Mouse (Mus musculus) left cerebral cortex, postnatal 36 days (tissue): ENCODE data around the gene Fez2. TPM values are rescaled to one million over a fixed set of nuclear protein-coding genes. Genes with fewer than 3 reads are reported as not detected.

Experiments
- DNase-seq, 2 experiments: peaks; one replicate each; pipeline ENCODE4 v3.0.0; 2021 to 2022; ENCODE audit warnings: low spot score in 2 of 2, mixed read lengths in 1 of 2
- intact Hi-C: fragments of 180-260 bp; cut with DNase I; formaldehyde crosslinking; loops from one replicate; pipeline ENCODE4 v1.15.1; 2025
- total RNA-seq, 2 experiments: library from RNA; stranded (reverse); gene quantifications; 2 replicates each; pipeline ENCODE4 v1.2.3; 2021

The Fez2 gene
- total RNA-seq = 10 to 100 TPM; 33.1 to 38.4 TPM

DNA sequence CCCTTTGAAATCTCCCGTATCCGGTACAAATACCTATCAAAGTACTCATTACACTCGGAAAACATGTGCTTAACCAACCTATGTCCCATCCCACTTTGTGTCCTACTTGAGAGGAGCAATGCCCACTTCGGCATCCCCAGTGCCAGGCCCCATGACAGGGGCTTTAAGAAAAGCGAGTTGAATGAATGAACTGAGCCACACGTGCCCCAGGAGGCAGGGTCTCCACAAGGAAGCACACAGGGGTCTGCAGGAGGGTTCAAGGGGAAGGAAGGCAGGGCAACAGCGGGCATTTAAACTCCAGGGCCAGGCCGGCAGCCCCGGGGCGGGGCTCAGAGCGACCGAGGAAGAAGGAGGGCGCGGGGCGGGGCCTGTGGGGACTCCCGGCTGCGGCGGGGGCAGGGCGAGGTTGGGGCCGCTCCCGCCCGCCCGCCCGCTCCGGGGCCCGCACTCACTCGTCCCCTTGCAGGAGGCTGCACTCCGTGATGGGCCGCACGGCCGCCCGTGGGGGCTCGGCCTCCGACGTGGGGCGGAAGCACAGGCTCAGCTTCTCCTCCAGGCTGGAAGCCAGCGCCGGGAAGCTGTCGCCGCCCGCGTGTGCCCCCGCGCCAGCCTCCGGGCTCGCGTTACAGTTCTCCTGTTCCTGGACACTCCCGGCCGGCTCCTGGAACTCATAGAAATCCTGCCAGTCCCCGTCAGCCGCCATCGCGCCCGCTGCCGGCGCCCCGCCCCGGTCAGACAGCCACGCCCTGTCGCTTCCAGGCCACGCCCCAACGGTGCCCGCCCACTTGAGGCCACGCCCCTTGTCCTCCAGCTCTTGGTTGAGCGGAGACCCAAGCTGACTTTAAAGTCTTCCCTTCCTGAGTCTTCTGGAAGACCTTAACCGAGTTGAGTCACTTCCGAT is at the start of gene Fez2:
TSS of gene Fez2 (minus strand) at position 772 of the 901 bp plus-strand sequence.
- DNase-seq = peak; percentile 88 to 90
- intact Hi-C loops = no loop called here

DNA sequence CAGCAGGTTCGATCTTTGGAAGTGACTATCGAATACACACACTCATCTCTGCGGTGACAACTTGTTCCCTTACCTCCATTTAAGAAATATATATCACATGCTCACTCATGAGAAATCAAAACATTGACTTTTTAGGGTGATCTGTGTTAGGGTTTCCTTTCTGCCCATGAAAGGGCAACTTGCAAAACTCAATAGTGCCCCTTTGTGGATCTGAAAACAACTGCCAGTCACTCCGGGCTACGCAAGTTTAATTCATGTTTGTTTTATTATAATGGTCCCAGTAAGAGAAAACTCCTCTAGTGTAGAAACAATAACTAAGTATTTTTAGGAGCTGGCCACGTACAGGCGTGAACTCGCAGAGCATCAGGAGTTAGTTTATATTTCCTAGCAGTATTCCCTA is 47.5 kb upstream of the Fez2 start:
- no peak for DNase-seq
- intact Hi-C loops = no loop called here

DNA sequence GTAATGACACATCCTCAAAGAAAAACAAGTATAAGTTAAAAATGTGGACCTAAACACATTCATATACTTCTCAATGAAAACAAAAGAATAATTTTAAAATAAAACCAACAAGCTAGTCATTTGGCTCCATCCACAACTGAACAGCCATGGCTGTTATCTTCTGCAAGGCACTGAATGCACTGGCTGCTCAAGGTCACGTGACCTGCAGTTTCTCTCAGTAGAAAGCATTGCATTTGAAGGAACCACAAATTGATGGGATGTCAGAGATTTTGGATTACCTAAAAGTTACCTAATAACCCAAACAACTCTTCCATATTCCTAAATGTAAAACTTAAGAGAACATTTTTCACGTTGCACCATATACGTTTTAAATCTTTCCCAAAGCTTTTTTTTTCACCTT is 47.1 kb upstream of the Fez2 start:
- intact Hi-C loops = no loop called here
- no peak for DNase-seq

DNA sequence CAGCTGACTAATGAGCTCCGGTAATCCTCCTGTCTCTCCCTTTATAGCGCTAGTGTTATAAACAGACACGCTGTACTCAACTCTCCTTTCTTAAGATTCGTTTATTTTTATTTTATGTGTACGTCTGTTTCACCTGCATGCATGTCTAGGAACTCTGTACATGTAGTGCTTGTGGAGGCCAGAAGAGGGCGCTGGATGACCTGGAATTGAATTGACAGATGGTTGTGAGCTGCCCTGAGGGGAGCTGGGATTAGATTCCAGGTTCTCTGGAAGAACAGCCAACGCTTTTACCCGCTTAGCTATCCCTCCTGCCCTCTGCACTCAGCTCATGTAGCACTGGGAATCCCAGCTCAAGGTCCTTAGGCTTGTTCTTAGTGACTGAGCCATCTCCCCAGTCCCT is 42.2 kb upstream of the Fez2 start:
- intact Hi-C loops = no loop called here
- DNase-seq = no peak

DNA sequence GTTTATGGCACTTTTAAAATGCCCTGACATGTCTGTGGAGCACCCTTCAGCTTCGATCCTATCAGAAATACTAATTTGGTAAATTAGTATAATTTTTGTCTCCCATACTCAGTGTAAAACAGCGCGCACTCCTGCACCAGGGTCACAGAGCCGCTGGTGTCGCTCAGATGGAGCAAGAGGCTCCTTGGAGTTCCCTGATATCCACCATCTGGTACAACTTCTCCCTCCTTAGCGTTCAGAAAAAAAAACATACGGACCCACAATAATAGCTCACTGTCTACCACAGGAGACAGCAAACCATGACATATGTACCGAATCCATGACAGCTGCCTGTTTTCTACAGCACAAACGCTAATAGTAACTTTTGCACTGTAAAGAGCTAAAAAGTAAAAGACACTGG is 37.6 kb upstream of the Fez2 start:
- intact Hi-C loops = no loop called here
- DNase-seq = no peak

DNA sequence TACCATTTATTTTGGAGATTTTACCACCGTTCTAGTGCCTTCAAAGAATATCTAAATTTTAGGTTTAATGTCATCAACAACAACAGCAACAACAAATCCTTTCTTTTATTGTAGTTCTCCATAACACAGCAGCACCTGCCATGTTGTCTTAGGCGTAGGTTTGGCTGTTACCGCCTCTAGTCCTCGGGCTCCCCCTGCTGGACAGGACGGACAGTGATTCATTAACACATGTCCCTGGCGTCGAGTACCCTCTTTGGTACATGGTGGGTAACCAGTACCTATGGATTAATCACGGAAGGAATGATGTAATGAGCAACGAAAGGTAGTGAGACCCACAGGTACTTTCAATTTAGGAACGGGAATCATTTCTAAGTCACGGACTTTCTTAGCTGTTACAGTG is 37.2 kb upstream of the Fez2 start:
- intact Hi-C loops = no loop called here
- DNase-seq = peak; percentile 47 to 63

DNA sequence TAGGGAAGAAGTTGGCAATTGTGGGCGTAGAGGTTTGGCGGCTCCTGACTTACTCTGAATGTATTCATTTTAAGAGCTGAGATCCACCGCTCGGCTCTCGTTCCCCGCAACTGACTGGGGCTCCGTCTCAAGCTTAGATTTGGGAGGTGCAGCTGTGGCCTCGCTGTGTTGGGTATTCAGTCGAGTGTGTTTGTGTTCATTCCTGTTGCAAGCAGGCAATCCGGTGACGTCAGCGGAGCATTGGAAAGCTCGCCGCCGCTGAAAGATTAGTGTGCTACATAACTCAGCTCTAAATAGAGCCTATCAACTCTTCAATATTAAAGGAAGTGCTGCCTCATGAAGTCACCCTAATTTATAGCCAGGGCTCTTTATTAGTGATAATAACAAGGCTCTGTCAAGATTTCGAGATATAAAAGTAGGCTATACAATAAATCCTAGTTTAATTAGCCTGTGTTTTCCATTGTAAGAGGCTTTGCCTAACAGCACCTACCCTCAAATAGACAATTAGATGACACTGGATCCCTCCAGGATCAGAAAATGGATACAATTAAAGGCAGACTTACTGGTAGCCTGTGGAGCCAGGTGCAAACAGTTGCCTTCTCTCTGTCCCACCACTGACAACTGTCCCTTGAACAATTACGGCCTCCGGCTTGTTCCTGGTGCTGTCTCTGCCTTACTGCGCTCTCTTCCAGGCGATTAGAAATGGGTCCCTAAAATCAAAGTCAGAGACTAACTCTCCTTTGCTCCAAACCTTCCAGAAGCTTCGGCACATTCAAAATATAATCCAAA is 36.4 kb upstream of the Fez2 start:
- intact Hi-C loops = no loop called here

DNA sequence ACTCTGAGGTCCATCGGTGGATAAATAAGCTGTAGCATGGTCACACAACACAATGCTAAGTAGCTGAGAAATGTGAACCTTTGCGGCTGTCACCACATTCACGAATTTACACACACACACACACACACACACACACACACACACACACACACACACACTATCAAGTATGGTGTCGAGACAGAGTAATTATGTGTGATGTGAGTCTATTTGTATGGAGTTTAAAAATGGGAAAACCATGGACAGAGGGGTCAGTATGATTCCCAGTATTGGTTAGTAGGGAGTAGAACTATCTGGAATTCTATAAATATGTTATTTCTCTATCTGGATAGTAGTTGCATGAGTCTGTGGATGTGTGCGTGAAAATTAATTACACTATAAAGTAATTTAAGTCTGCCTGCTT is 35.6 kb upstream of the Fez2 start:
- intact Hi-C loops = no loop called here
- DNase-seq = no peak

More for the DNA sequence above, 36.4 kb upstream of the Fez2 start:
- peak; percentile 18 to 33 for DNase-seq

DNA sequence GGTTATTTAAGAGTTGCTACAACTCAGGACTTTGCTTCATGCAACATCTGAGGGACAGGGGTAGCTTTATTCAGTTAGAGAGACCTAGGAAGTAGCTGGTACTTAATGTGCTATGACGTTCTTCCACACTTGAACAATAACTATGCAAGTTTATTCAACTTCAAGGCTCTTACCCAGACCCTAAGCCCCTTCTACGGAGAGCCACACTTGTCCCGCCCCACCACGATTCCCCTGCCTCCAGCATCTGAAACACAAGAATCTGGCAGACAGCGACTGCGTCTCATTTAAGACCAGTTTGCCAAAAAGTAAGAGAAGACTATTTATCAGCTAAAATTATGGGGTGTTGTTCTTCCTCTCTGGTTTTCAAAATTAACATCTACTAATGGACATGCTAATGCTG is 33.9 kb upstream of the Fez2 start:
- DNase-seq = no peak
- intact Hi-C loops = no loop called here

DNA sequence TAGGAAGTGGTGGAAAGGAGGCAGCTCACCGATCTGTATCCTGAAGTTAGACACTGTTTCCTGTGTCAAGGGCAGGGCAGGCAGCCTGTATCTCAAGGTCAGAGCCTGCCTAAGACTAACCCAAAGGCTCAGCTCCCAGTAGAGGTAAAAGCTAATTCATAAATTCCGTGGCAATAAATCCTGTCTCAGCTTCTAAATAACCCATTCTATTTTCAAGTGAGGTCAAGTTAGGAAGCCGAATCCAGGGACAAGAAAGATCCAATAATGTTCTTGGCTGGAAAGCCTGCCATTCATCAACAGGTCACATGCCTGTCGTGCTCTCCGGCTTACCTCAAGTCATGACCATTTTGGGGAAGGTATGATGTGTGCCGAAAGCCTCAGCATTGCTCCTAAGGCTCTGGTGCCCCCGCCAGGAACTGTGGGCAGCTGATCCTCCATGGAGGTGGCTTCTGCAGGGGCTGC is 33.4 kb upstream of the Fez2 start:
- intact Hi-C loops = no loop called here
- no peak for DNase-seq

DNA sequence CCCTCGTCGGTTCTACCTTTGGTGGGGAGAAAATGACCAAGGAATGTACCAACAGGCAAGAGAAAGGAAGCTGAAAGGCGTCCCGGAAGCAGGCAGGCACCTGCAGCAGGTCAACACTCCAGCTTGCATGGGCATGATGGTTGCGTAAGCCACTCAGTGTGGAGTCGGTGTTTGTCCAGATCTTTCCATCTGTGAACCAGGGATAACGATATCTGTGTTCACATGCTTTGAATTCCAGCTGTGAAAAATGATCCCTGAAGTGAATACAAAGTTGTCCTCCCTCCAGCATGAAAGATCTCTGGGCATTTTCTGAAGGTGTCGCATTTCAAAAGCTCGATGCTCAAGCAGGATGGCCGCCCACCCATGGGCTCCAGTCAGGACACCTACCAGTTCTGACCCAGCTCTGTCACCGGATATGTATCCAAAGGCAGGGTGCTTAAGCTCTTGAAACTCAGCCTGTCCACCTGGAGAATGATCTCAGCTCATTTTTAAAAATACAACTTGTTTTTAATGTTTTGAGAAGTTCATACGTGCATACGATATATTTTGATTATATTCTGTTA is 31.8 kb upstream of the Fez2 start:
- intact Hi-C loops = no loop called here
- no peak for DNase-seq

DNA sequence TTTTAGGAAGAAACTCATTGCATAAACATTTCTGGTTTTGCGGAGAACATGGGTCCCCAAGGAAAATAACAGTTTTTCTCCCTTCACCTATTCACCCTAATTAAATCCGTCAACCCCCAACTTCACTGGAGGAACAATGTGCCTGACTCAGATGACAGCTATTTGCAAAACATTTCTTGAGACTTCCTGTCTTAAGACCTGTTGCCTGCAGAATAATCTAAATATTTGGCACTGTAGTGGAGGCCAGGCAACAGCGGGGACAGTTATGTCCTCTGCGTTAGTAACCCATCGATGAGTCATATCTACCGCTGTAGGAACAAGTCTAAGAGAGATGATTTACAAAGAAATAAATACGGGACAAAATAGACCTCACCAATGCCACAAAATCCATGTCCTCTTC is 26.9 kb upstream of the Fez2 start:
- DNase-seq = no peak
- intact Hi-C loops = no loop called here

DNA sequence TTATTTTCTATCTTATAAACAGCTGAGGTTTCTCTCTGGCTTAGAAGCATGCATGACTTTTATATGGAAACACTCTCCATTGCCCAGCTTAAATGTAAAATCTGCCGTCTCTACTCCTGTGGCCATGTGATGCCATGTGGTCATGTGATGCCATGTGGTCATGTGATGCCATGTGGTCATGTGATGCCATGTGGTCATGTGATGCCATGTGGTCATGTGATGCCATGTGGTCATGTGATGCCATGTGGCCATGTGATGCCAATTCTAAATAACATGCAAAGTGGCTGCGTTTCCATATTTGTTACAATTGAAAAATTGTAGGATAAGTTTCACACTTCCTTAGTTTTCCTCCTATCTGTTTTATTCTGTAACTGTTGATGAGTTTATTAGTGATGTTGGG is 22.8 kb upstream of the Fez2 start:
- DNase-seq = no peak
- intact Hi-C loops = no loop called here

DNA sequence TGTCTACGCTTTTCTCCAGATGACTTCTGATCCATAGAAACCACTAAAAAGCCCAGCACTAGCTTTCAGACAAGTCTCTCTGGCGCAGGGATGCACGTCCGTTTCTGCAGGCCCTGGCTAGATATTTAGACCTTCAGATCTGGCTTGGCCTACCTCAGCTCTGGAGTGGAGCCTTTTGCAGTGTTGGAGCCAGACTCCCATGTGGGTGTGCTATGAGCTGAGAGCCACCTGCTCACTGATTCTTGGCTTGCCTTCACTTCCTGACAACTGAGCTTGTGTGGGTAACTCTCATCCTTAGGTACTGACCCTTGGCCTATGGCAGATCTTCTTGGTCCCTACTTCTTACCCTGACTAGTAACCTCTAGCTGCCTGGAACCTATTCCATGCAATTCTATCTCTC is 19.2 kb upstream of the Fez2 start:
- no peak for DNase-seq
- intact Hi-C loops = loop anchor here (10.0 kb wide), 1 partner anchor 242 kb away; no protein-coding TSS in a partner anchor

DNA sequence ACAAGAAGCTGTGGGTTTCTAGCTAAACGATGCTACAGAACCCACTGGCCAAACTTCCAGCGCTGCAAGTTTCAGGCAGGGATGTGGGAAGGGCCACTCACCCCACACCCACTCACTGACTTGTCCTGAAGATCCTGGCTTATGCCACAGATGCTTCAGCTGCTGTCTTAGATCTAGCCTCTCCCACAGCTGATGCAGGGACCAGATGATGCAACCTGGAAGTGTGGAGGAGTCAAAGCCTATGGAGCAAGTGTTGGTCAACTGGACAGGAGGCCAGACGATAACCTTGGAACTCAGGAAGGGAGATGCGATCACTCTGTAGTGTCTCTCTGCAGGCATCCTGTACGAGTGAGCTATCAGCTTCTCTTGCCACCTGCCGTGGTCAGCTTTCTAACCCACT is 17.7 kb upstream of the Fez2 start:
- no peak for DNase-seq
- intact Hi-C loops = loop anchor here (10.0 kb wide), 1 partner anchor 241 kb away; no protein-coding TSS in a partner anchor

DNA sequence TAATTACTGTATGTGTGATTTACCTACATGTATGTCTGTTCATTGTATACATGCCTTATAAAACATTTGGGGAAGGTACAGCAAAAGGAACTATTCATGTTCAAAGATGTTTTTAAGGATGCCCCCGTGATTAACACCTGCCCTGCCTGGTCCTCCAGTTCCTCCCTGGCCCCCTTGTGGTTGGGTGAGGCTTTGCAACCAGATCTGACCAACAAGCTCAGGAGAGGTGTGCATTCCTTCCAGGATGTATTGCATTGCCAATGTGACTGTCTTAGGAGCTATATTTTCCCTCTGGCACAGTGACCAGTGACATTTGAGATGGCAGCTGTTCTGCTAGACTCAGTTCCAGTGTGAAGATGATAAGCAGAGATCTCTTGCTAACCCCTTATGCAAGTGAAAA is 16.8 kb upstream of the Fez2 start:
- intact Hi-C loops = loop anchor here (10.0 kb wide), 1 partner anchor 240 kb away; no protein-coding TSS in a partner anchor
- no peak for DNase-seq

DNA sequence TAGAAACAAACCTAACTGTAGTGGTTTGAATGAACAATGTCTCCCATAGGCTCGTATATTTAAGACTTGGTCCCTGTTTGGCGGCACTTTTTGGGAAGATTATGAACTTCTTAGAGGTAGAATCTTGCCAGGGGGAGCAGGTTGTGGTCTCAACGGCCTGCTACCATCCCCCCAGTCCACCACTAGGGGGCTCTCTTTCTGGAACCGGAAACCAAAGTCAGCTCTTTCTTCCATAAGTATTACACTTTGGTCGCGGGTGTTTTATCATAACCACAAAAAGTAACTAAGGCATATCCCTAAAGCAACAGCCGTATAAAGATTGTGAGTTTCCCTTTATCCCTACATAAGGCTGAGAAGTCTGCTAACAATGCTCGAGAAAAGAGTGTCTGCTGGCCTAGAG is 12.4 kb upstream of the Fez2 start:
- DNase-seq = no peak
- intact Hi-C loops = loop anchor here (10.0 kb wide), 1 partner anchor 236 kb away; no protein-coding TSS in a partner anchor

DNA sequence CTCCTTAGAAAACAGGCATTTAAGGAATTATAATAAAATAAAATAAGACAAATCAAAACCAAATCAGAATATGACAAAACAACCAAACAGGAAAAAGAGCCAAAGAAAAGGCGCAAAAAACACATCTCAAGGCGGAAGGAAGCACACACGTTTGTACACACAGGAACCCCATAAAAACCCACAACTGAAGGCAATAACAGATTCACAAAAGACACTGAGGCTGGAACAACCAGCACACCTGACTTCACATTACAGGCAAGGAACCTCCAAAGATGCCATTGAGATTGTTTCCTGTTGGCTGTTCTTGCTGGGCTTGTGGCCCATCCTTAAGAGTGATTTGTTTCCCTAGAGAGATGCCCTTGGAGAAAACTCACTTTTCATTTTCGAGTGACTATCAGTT is 11.1 kb upstream of the Fez2 start:
- no peak for DNase-seq
- intact Hi-C loops = no loop called here

DNA sequence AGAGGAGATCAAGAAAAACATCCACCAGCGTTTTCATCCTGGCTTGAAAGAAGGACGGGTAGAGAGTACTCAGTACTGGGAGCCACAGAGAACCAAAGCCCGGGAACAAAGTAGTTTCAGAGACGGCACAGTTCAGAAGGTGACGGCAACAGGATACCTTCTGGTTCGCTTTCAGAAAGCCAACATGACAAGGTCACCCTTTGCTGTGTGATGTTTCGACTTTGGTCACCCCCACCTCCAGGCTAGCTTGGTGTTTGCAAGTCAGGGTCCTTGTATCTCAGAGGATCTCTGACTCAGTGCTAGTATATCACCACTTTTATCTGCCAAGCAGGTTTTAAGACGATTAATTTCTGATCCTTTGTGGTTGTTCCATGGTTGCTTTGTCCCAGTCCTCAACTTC is 7.1 kb upstream of the Fez2 start:
- intact Hi-C loops = no loop called here
- no peak for DNase-seq

DNA sequence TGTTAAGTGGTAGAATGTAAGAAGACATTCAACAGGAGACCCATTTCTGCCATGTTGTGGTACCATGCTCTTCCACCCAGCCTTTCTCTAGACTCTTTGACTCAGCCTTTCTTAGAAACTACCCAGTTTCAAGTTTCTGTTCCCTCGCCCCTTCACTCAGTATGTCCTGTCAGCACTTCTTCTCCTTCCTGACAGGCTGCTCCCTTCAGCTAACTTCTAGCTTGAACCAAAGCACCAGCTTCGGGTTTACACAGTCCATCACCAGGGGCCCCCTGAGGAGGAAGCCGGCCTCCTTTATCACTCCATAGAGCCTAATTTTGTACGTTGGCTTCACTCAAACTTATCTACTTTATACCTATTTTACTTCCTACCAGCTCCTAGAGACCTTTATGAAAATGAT is 1.3 kb upstream of the Fez2 start:
- DNase-seq = no peak
- intact Hi-C loops = no loop called here
